Mouse (Mus musculus) activated CD4-positive, CD25-positive, alpha-beta regulatory T cell, adult 4 months (primary cell): ENCODE results near the gene Gsdma3. TPM values are rescaled to one million over a fixed set of nuclear protein-coding genes. Genes with fewer than 3 reads are reported as not detected.
"Not testable (repeated sequence)": the region's sequence is repeated elsewhere in the genome, so short reads cannot be mapped to it uniquely, and the experiment has no call there.

Experiments
- ATAC-seq: one replicate; pipeline ENCODE4 v1.8.0; 2017
- polyA plus RNA-seq, 2 experiments: library from polyadenylated mRNA; unstranded; fragments of 100-300 nt; shearing (Covaris generic); gene quantifications; one replicate each; pipeline ENCODE4 v1.2.1; 2017

Gsdma3 gene
- polyA plus RNA-seq, 2 experiments from 2014 or later = not detected

- ATAC-seq = peak; percentile 36
These were observed 30.2 kb upstream of the Gsdma3 start for GRCm38 (mm10) chr11:98595955-98596354.

- peak; percentile 71 for ATAC-seq
These were observed 28.8 kb upstream of the Gsdma3 start for GRCm38 (mm10) chr11:98597363-98597762.

- ATAC-seq = no peak
These were observed 28.2 kb upstream of the Gsdma3 start, which contains the start of gene Lrrc3c for GRCm38 (mm10) chr11:98597991-98598390. TSS of gene Lrrc3c (plus strand) at chr11:98598291.

GRCm38 (mm10) chr11:98598851-98599290 lies 27.3 kb upstream of the Gsdma3 start:
- ATAC-seq = no peak

GRCm38 (mm10) chr11:98599291-98599690 lies 26.9 kb upstream of the Gsdma3 start:
- no peak for ATAC-seq

- no peak for ATAC-seq
These were observed 24.0 kb upstream of the Gsdma3 start for GRCm38 (mm10) chr11:98602090-98602690.

- ATAC-seq = no peak
These were observed 22.2 kb upstream of the Gsdma3 start for GRCm38 (mm10) chr11:98603953-98604352.

- not testable (repeated sequence) for ATAC-seq
These were observed 21.2 kb upstream of the Gsdma3 start for GRCm38 (mm10) chr11:98604911-98605310.

- no peak for ATAC-seq
These were observed 19.4 kb upstream of the Gsdma3 start for GRCm38 (mm10) chr11:98606763-98607162.

- no peak for ATAC-seq
These were observed 5.4 kb upstream of the Gsdma3 start for GRCm38 (mm10) chr11:98620791-98621190.

GRCm38 (mm10) chr11:98623981-98624380 lies 2.2 kb upstream of the Gsdma3 start:
- ATAC-seq = not testable (repeated sequence)

- not testable (repeated sequence) for ATAC-seq
These were observed 1.8 kb upstream of the Gsdma3 start for GRCm38 (mm10) chr11:98624381-98624780.

- ATAC-seq = no peak
These were observed 2.5 kb downstream of the Gsdma3 start for GRCm38 (mm10) chr11:98628706-98629105.

GRCm38 (mm10) chr11:98630646-98631045 lies 4.5 kb downstream of the Gsdma3 start:
- ATAC-seq = no peak

- peak; percentile 43 for ATAC-seq
These were observed 9.3 kb downstream of the Gsdma3 start for GRCm38 (mm10) chr11:98635312-98635970.

- ATAC-seq = no peak
These were observed 11.3 kb downstream of the Gsdma3 start for GRCm38 (mm10) chr11:98637501-98637900.

- no peak for ATAC-seq
These were observed 13.9 kb downstream of the Gsdma3 start for GRCm38 (mm10) chr11:98640091-98640490.

GRCm38 (mm10) chr11:98644757-98645156 lies 18.6 kb downstream of the Gsdma3 start:
- ATAC-seq = no peak

- ATAC-seq = no peak
These were observed 19.8 kb downstream of the Gsdma3 start for GRCm38 (mm10) chr11:98645946-98646345.

- ATAC-seq = no peak
These were observed 20.3 kb downstream of the Gsdma3 start, which contains the start of gene Gsdma2 for GRCm38 (mm10) chr11:98646459-98646858. TSS of gene Gsdma2 (plus strand) at chr11:98646759.

GRCm38 (mm10) chr11:98655076-98655475 lies 28.9 kb downstream of the Gsdma3 start:
- ATAC-seq = peak; percentile 63

- no peak for ATAC-seq
These were observed 34.4 kb downstream of the Gsdma3 start for GRCm38 (mm10) chr11:98660517-98660916.

- ATAC-seq = no peak
These were observed 37.9 kb downstream of the Gsdma3 start, which contains the start of gene Gsdma for GRCm38 (mm10) chr11:98664091-98664490. TSS of gene Gsdma (plus strand) at chr11:98664351.

GRCm38 (mm10) chr11:98668984-98669383 lies 42.8 kb downstream of the Gsdma3 start:
- ATAC-seq = no peak
